In the genomic region with DNA sequence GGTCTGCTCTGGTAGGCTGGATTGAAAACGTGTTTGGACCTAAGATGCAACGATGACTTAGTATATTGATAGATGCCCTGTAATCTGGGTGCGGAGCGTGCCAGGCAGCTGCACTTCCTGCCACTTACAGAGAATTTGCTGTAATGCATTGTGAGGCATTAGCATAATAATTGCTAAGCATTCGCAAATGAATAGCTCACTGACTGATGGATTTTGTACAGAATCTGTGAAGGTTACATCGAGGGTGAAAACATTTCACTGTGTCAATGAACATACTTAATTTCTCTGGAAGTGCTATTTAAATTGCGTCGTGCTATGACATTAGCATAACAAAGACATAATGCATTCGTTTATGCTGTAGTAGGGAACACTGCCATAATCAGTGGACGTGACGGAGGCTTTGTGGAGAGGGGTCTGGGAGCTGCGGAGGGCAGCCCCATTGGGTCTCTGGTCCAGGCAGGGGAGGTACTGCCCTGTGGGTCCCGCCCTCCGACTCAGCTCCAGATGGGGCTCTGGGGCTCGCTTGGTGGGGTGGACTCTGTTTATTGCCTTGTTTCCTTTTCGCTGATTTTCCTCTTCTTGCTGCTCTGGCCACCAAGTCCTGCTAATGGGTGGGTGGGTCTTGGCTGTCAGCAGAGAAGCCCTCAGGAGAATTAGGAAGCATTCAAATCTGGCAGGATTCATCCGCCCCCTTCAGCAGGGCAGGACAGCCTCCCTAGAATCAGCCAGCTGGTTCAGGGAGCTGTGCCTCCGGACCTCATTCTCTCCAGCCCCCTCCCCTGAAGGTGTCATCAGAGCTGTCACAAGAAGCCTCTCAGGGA, we compare ENCODE assay signal across 12 mouse cellular contexts. TPM values are rescaled to one million over a fixed set of nuclear protein-coding genes. Genes with fewer than 3 reads are reported as not detected.
DNase-seq lines count a peak whose midpoint lies in the region; ATAC-seq lines count a peak whose summit lies in the region.
"Had no signal": no experiment of that assay in that cellular context is flagged by ENCODE, and none has a peak within 500 bp of the region (broad histone marks: within the 10 kb centered on the region; RNA-seq: fewer than 3 reads in every experiment).

No protein-coding gene starts in this region.

- H3K4me1 ChIP-seq in embryonic facial prominence, embryonic 15.5 days, result peaks cover 2% of the 10 kb centered on the region; the same call in 1 of the 2 replicates
- H3K4me1 ChIP-seq in hindbrain, embryonic 15.5 days (replicated peaks), result peaks cover 20% of the 10 kb centered on the region
- H3K4me1 ChIP-seq in neural tube, embryonic 12.5 days, result peaks cover 18% of the 10 kb centered on the region
- H3K4me1 ChIP-seq: liver, embryonic 15.5 days; megakaryocyte, embryonic 14.5 days had no signal

- no peak overlapping the region for H3K27ac ChIP-seq in embryonic facial prominence, embryonic 15.5 days (replicated peaks)
- H3K27ac ChIP-seq in hindbrain, embryonic 15.5 days (replicated peaks), result peak overlapping the region; percentile 73
- H3K27ac ChIP-seq in neural tube, embryonic 12.5 days, result 0 out of 2 replicates have a peak overlapping the region, but pooled peaks have one; percentile 27
- H3K27ac ChIP-seq: liver, embryonic 15.5 days had no signal

- peak; percentile 53 for DNase-seq in ZHBTc4 (ENCODE audit: low read depth, low spot score)
- no peak for DNase-seq in urinary bladder, postnatal 10 days (ENCODE audit: low spot score)
- no peak for DNase-seq in heart, postnatal 14 days
- no peak for DNase-seq in cerebellum, postnatal 14 days
- no peak for DNase-seq in adrenal gland, postnatal 25 days
- DNase-seq: kidney, postnatal 14 days had no signal

- no peaks in the 10 kb centered on the region for H3K9me3 ChIP-seq in embryonic facial prominence, embryonic 15.5 days (replicated peaks)
- H3K9me3 ChIP-seq in hindbrain, embryonic 15.5 days, result no peaks in the 10 kb centered on the region
- H3K9me3 ChIP-seq in neural tube, embryonic 12.5 days, result no peaks in the 10 kb centered on the region
- H3K9me3 ChIP-seq: liver, embryonic 15.5 days; megakaryocyte, embryonic 14.5 days had no signal

- ATAC-seq in embryonic facial prominence, embryonic 15.5 days (ENCODE audit: insufficient number of reproducible peaks, low FRiP score, low TSS enrichment, low read depth), result 0 out of 2 replicates have a peak, but pooled peaks have one; percentile 37
- peak; percentile 74 for ATAC-seq in hindbrain, embryonic 15.5 days (ENCODE audit: low FRiP score, low read depth)
- peak; percentile 86 for ATAC-seq in neural tube, embryonic 12.5 days (ENCODE audit: low FRiP score, low read depth)

- intact Hi-C loops in heart, postnatal 14 days (cut with DNase I), result no loop called here

- H3K4me2 ChIP-seq in embryonic facial prominence, embryonic 15.5 days (replicated peaks), result no peak overlapping the region
- peak overlapping the region; percentile 37 for H3K4me2 ChIP-seq in hindbrain, embryonic 15.5 days
- H3K4me2 ChIP-seq in neural tube, embryonic 12.5 days (replicated peaks), result peak overlapping the region; percentile 32
- H3K4me2 ChIP-seq: liver, embryonic 15.5 days had no signal

- no peak overlapping the region for H3K9ac ChIP-seq in embryonic facial prominence, embryonic 15.5 days
- no peak overlapping the region for H3K9ac ChIP-seq in hindbrain, embryonic 15.5 days
- H3K9ac ChIP-seq in neural tube, embryonic 12.5 days, result no peak overlapping the region
- H3K9ac ChIP-seq: liver, embryonic 15.5 days had no signal

- no peak overlapping the region for H3K4me3 ChIP-seq in embryonic facial prominence, embryonic 15.5 days (replicated peaks)
- no peak overlapping the region for H3K4me3 ChIP-seq in hindbrain, embryonic 15.5 days
- H3K4me3 ChIP-seq in neural tube, embryonic 12.5 days, result no peak overlapping the region
- H3K4me3 ChIP-seq: liver, embryonic 15.5 days; megakaryocyte, embryonic 14.5 days had no signal

- H3K36me3 ChIP-seq in embryonic facial prominence, embryonic 15.5 days, result no peaks in the 10 kb centered on the region
- H3K36me3 ChIP-seq in hindbrain, embryonic 15.5 days, result no peaks in the 10 kb centered on the region
- H3K36me3 ChIP-seq in neural tube, embryonic 12.5 days, result no peaks in the 10 kb centered on the region
- H3K36me3 ChIP-seq: liver, embryonic 15.5 days had no signal

- WGBS in embryonic facial prominence, embryonic 15.5 days, result 33% methylated on average over 18 of the region's 18 CpGs
- WGBS in hindbrain, embryonic 15.5 days, result 7% methylated on average over 18 of the region's 18 CpGs
- 13% methylated on average over 18 of the region's 18 CpGs for WGBS in neural tube, embryonic 12.5 days

- peaks cover 7% of the 10 kb centered on the region; the same call in 1 of the 2 replicates for H3K27me3 ChIP-seq in embryonic facial prominence, embryonic 15.5 days
- no peaks in the 10 kb centered on the region for H3K27me3 ChIP-seq in hindbrain, embryonic 15.5 days
- H3K27me3 ChIP-seq in neural tube, embryonic 12.5 days (replicated peaks), result peaks cover 18% of the 10 kb centered on the region
- H3K27me3 ChIP-seq: liver, embryonic 15.5 days had no signal

RNA-seq across cellular contexts. Expression of a gene that starts 54.7 kb away (rescaled TPM):
- 0.60 and 0.63 TPM in 2 replicates for polyA plus RNA-seq in embryonic facial prominence, embryonic 15.5 days (2015; fragmentation: Nextera tagmentation; extraction: Ambion mirVana)
- polyA plus RNA-seq in hindbrain, embryonic 15.5 days (2015; fragmentation: Nextera tagmentation; extraction: Ambion mirVana), result 5.4 and 5.5 TPM in 2 replicates
- polyA plus RNA-seq in neural tube, embryonic 12.5 days (2016; fragmentation: Nextera tagmentation; extraction: Ambion mirVana), result 3.3 and 3.5 TPM in 2 replicates
- total RNA-seq in heart, postnatal 14 days (2021), result under 1 TPM; 0.05 TPM
- 0.38 and 0.39 TPM in 2 replicates for total RNA-seq in adrenal gland, postnatal 25 days (2021)
- total RNA-seq: CH12.LX had no signal
- polyA plus RNA-seq: liver, embryonic 15.5 days had no signal
